Mouse (Mus musculus) liver, embryonic 14.5 days (tissue): ENCODE data around the gene Apoc3. TPM values are rescaled to one million over a fixed set of nuclear protein-coding genes. Genes with fewer than 3 reads are reported as not detected.

Source experiments
- ATAC-seq: fragments of 200-750 bp; cut with Nextera tagmentation; 2 replicates; pipeline ENCODE4 v1.8.0; 2017; ENCODE audit warnings: moderate number of reproducible peaks, mild to moderate bottlenecking, moderate library complexity; ENCODE audit not compliant: insufficient read depth
- DNase-seq, 3 experiments: peaks; one replicate each; pipeline ENCODE4 v3.0.0-alpha.2; 2012 to 2013; ENCODE audit warnings: low read depth in 3 of 3, low spot score in 3 of 3
- H3K27ac ChIP-seq: fragments of 300-500 bp; sonication (generic); 2 replicates; pipeline ENCODE4 v1.5.1; 2014; ENCODE audit warnings: moderate library complexity, mild to moderate bottlenecking, control low read depth, inconsistent platforms
- H3K27me3 ChIP-seq: fragments of 300-500 bp; sonication (generic); 2 replicates; pipeline ENCODE4 v1.6.1; 2014; ENCODE audit warnings: mild to moderate bottlenecking, low read length, moderate library complexity; ENCODE audit not compliant: control insufficient read depth, insufficient read depth
- H3K36me3 ChIP-seq: fragments of 300-500 bp; sonication (generic); replicated peaks from 2 replicates; pipeline ENCODE4 v1.6.1; 2014; ENCODE audit warnings: low read depth; ENCODE audit not compliant: control insufficient read depth, insufficient read depth
- H3K4me1 ChIP-seq, 2 experiments: fragments of 200-500 bp in 1 of 2; fragments of 300-500 bp in 1 of 2; sonication (generic) in 1 of 2; replicated peaks; 2 replicates each; pipeline ENCODE4 v1.6.1; 2012 to 2014; ENCODE audit warnings: antibody characterized with exemption in 1 of 2, inconsistent platforms in 1 of 2, low read length in 1 of 2; ENCODE audit not compliant: control insufficient read depth in 2 of 2, insufficient read depth in 2 of 2
- H3K4me2 ChIP-seq: fragments of 300-500 bp; sonication (generic); 2 replicates; pipeline ENCODE4 v1.6.1; 2014; ENCODE audit warnings: low read depth, mild to moderate bottlenecking, control low read depth, moderate library complexity
- H3K4me3 ChIP-seq, 2 experiments: fragments of 200-500 bp in 1 of 2; fragments of 300-500 bp in 1 of 2; sonication (generic) in 1 of 2; 2 replicates each; pipeline ENCODE4 v1.5.1; 2012 to 2014; ENCODE audit warnings: low read depth in 2 of 2, low read length in 2 of 2, mild to moderate bottlenecking in 2 of 2, control low read depth in 1 of 2, inconsistent platforms in 1 of 2, moderate library complexity in 1 of 2; ENCODE audit not compliant: insufficient read depth in 1 of 2
- H3K9ac ChIP-seq: fragments of 300-500 bp; sonication (generic); replicated peaks from 2 replicates; pipeline ENCODE4 v1.6.1; 2014; ENCODE audit warnings: mild to moderate bottlenecking, control low read depth, moderate library complexity
- H3K9me3 ChIP-seq: fragments of 300-500 bp; sonication (generic); 2 replicates; pipeline ENCODE4 v1.6.1; 2016; ENCODE audit warnings: low read length, mixed read lengths; ENCODE audit not compliant: control insufficient read depth
- CTCF ChIP-seq: IDR thresholded peaks from 2 replicates; pipeline ENCODE4 v1.5.1; 2016; ENCODE audit warnings: antibody characterized with exemption, low read depth, control low read depth
- EP300 ChIP-seq: IDR thresholded peaks from 2 replicates; pipeline ENCODE4 v1.6.1; 2016; ENCODE audit warnings: antibody characterized with exemption, low read depth
- WGBS: fragments of 180-500 bp; shearing (Covaris S2); extraction: QIAGEN DNeasy Blood & Tissue Kit; methylation state at CpG from one replicate; pipeline ENCODE4 v1.1.7; 2014; ENCODE audit not compliant: insufficient replicate concordance; 5-methylcytosine and 5-hydroxymethylcytosine counted together
- polyA plus RNA-seq, 2 experiments: library from polyadenylated mRNA; depleted of rRNA in 1 of 2; stranded (reverse) in 1 of 2; unstranded in 1 of 2; fragments of >200 nt; fragmentation: Nextera tagmentation in 1 of 2; extraction: Ambion mirVana in 1 of 2; gene quantifications; 2 replicates each; pipeline versions ENCODE4 v1.2.1 to v1.2.3; 2012 to 2014

Gene Apoc3
- polyA plus RNA-seq, 2 experiments = 2.7 to 5.8 TPM

DNA sequence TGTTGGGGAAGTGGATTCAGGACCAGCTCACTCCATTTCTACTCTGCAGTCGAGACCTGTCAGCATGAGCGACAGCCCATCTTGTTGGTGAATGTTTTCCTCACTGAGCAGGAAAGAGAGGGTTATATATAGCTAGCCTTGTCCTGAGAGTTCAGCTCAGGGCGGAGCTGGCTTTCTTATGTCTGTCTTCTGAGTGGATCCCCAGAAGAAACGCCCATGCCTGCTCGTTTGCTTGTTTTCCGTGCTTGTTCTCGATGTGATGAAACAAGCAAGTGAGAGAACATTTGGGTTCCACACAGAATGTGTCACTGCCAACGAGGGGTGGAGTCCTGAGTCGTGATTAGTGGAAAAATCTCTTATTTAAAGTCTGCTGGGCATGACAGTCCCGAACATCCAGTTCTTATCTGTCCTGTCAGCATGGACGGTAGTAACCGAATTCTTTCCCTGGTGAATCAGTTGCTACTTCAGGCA lies 38.7 kb downstream of the Apoc3 start:
- TF ChIP-seq EP300 (peak; percentile 22; the same call in 1 of the 2 replicates), CTCF (no peak)
- no peak overlapping the region for H3K4me3 ChIP-seq
- H3K36me3 ChIP-seq = no peaks in the 10 kb centered on the region
- H3K9ac ChIP-seq = no peak overlapping the region
- H3K9me3 ChIP-seq = no peaks in the 10 kb centered on the region
- no peak overlapping the region for H3K4me2 ChIP-seq
- peaks cover 0 to 9% of the 10 kb centered on the region in 2 experiments; a peak in 2 of 4 replicates for H3K4me1 ChIP-seq
- DNase-seq (no peak), ATAC-seq (no peak)
- WGBS = 26% methylated on average over 12 of the region's 12 CpGs
- no peak overlapping the region for H3K27ac ChIP-seq
- no peaks in the 10 kb centered on the region for H3K27me3 ChIP-seq

GRCm38 (mm10) chr9:46194809-46195208 lies 40.6 kb downstream of the Apoc3 start:
- Histone ChIP-seq H3K27ac (no peak overlapping the region), H3K9ac (no peak overlapping the region), H3K4me1 (peaks cover 0 to 9% of the 10 kb centered on the region in 2 experiments; a peak in 2 of 4 replicates), H3K4me2 (no peak overlapping the region), H3K4me3 (no peak overlapping the region), H3K27me3 (no peaks in the 10 kb centered on the region), H3K9me3 (no peaks in the 10 kb centered on the region), H3K36me3 (no peaks in the 10 kb centered on the region)
- no peak for ATAC-seq
- WGBS = 70% methylated on average over 9 of the region's 9 CpGs
- TF ChIP-seq EP300 = no peak
- no peak for TF ChIP-seq CTCF
- no peak for DNase-seq

DNA sequence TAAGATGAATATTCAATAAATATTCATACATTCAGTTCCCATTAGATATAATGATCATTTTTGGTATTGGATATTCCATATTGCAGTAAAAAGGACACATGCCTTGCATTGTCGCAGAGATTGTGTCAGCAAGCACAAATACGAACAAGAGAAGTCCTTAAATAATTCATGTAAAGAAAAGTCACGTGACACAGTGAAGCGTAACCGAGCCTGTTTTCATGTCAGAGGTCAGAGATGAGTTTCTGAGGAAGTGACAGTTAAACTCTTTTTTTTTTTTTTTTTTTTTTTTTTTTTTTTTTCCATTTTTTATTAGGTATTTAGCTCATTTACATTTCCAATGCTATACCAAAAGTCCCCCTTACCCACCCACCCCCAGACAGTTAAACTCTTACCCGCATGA lies 42.8 kb downstream of the Apoc3 start:
- Histone ChIP-seq H3K27ac (no peak overlapping the region), H3K9me3 (no peaks in the 10 kb centered on the region), H3K4me2 (no peak overlapping the region), H3K4me1 (peaks cover 0 to 6% of the 10 kb centered on the region in 2 experiments; a peak in 1 of 4 replicates), H3K9ac (no peak overlapping the region), H3K27me3 (no peaks in the 10 kb centered on the region), H3K4me3 (no peak overlapping the region), H3K36me3 (no peaks in the 10 kb centered on the region)
- 75% methylated on average over 6 of the region's 6 CpGs for WGBS
- no peak for ATAC-seq
- TF ChIP-seq EP300 (no peak), CTCF (no peak)
- DNase-seq = no peak

- no peak overlapping the region for H3K4me3 ChIP-seq
- no peaks in the 10 kb centered on the region; a peak in 1 of 4 replicates for H3K4me1 ChIP-seq
- H3K9ac ChIP-seq = no peak overlapping the region
- 40% methylated on average over 1 of the region's 1 CpGs for whole genome bisulfite sequencing
- ATAC-seq = no peak
- H3K9me3 ChIP-seq = no peaks in the 10 kb centered on the region
- no peaks in the 10 kb centered on the region for H3K36me3 ChIP-seq
- no peak for DNase-seq
- no peaks in the 10 kb centered on the region for H3K27me3 ChIP-seq
- H3K4me2 ChIP-seq = no peak overlapping the region
- H3K27ac ChIP-seq = no peak overlapping the region
- TF ChIP-seq CTCF (peak; percentile 21; the same call in 1 of the 2 replicates), EP300 (no peak)
These were observed 43.8 kb downstream of the Apoc3 start for GRCm38 (mm10) chr9:46191644-46192043.

DNA sequence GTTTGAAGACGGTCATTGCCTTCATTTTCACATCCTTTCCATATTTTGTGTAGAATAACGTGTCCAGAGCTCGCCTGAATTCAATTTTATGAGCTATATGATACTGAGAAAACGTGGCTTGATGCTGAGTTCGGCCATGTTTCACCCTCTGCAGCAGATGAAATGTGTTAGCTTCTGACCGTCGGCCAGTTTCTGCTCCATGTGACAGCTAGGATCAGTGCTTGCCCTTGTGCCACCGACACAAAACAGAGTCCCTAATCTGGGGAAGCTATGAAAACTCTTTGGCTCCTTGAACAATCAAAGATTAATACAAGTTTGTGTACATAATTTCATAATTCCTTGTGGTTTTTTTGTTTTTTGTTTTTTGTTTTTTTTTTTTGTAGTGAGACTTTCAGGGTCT lies 44.2 kb downstream of the Apoc3 start:
- Histone ChIP-seq H3K36me3 (no peaks in the 10 kb centered on the region), H3K9me3 (no peaks in the 10 kb centered on the region), H3K4me1 (no peaks in the 10 kb centered on the region), H3K27ac (no peak overlapping the region), H3K27me3 (no peaks in the 10 kb centered on the region), H3K4me3 (no peak overlapping the region), H3K9ac (no peak overlapping the region), H3K4me2 (no peak overlapping the region)
- no peak for DNase-seq
- TF ChIP-seq CTCF (no peak), EP300 (no peak)
- 61% methylated on average over 8 of the region's 8 CpGs for whole genome bisulfite sequencing
- ATAC-seq = no peak
